Mouse (Mus musculus) right cerebral cortex, adult 18-20 months (tissue): ENCODE results near the gene Olfr392.

Experiments
- DNase-seq: peaks from one replicate; pipeline ENCODE4 v3.0.0; 2022; ENCODE audit warnings: mixed read lengths

Gene Olfr392

DNA sequence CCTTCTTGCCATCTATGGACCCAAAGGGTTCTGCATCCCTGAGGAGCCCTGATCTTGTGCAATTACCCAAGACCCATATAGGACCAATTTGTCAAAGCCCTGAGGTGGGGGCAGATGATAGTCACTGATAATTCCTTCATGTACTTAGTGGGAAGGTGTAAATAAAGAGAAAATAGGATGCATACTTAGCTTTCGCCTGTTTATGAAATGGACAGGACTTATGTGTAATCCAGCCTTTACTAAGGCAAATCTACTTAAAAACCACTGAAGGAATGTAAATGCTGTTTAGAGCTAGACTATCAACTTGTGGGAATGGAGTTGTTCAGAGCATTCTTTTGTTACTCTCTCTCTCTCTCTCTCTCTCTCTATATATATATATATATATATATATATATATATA, at the start of gene Olfr392:
Gene Olfr392 (minus strand): TSS at position 101 of the 400 bp plus-strand sequence.
- DNase-seq: no peak

DNA sequence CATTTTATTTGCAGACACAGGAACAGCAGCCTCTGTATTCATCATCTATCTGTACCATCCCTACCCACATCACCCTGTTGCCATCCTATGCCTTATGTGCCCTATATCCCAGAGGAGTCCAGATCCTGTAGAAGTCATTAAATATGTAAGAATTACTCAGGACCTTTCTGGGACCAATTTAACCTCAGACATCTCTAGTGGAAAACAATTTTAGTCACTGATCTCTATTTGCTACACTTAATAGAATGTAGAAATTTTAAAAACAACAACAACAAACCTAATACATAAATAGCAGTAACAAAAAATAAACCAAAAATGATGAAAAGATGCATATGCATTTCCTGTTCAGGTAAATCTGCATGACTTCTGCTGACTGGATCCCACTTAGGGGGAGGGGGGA, 34.5 kb upstream of the Olfr392 start, which contains the start of gene Olfr393:
Gene Olfr393 (minus strand): TSS at position 101 of the 400 bp plus-strand sequence.
- DNase-seq: no peak

DNA sequence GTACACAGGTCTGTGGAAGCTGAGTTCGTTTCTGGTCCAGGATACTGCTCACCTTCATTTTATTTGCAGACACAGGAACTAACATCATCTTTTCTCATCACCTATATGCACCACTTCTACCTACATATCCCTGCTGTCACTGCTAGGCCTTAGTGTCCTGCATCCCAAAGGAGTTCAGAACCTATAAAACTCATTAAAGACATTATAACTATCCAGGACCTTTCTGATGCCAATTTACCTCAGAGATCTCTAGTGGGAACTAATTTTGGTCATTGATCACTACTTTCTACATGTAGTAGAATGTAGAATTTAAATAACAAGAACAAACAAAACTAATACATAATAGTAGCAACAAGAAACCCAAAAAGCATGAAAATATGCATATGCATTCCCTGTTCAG, 13.9 kb downstream of the Olfr392 start, which contains the start of gene Olfr391-ps:
Gene Olfr391-ps (minus strand): TSS at position 101 of the 400 bp plus-strand sequence.
- no peak for DNase-seq

DNA sequence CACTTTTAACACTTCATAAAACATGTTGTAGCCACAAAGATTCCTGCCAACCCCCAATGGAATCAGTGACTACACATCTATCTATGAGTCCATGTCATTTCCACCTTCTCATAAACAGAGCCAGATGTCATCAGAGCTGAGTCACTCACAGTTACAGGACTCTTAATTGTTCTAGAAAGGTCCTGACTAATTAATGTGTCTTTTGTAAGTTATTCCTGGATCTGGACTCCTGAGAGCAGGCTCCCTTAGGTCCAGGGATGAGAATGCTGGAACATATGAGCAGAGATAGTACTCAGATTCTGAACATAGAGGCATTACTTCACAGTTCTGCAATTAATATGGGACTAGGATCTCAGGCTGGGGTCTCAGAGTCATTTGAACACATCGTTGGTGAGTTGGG, 34.2 kb downstream of the Olfr392 start, which contains the start of gene Olfr390:
Gene Olfr390 (plus strand): TSS at position 301 of the 400 bp plus-strand sequence.
- DNase-seq: no peak

DNA sequence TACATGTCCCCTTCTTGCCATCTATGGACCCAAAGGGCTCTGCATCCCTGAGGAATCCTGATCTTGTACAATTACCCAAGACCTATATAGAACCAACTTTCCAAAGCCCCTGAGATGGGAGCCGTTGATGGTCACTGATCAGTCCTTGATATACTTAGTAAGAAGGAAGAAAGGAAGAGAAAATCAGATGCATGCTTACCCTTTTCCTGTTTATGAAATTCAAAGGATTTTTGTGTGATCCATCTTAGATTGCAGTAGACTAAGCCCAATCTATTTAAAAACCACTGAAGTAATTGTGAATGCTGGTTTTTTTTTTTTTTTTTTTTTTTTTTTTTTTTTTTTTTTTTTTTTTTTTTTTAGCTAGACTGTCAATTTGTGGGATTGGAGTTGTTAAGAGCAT, 36.2 kb downstream of the Olfr392 start, which contains the start of gene Olfr389:
Gene Olfr389 (minus strand): TSS at position 101 of the 400 bp plus-strand sequence.
- DNase-seq: no peak
